Mouse (Mus musculus): ENCODE data around the gene Synj1.

- no peak for TF ChIP-seq POLR2A (IDR thresholded peaks at IDR 0.05; ENCODE audit: extremely low read depth, insufficient read depth, low read length)
- TF ChIP-seq CTCF (IDR thresholded peaks at IDR 0.05; ENCODE audit: extremely low read depth, insufficient read depth, low read length), result no peak
Measured at GRCm38 (mm10) chr16:90893019-90893418, 118.1 kb downstream of the Synj1 start.
